Mouse (Mus musculus): ENCODE data around the gene Tanc2.

GRCm38 (mm10) chr11:105885558-105885957 is 295.8 kb downstream of the Tanc2 start:
- TF ChIP-seq KAT2A (conservative IDR thresholded peaks at IDR 0.05; ENCODE audit: low read depth, low read length) = no peak
- TF ChIP-seq ZMIZ1 (IDR thresholded peaks at IDR 0.05; ENCODE audit: low read depth, low read length) = no peak
- no peak for TF ChIP-seq CHD2 (IDR thresholded peaks at IDR 0.05; ENCODE audit: low read length)
- TF ChIP-seq SMC3 (IDR thresholded peaks at IDR 0.05; ENCODE audit: low read depth, low read length) = no peak
- TF ChIP-seq POLR2A (IDR thresholded peaks at IDR 0.05; ENCODE audit: control insufficient read depth in 1 of 2, insufficient read depth in 1 of 2, low read depth in 1 of 2, low read length in 2 of 2, poor library complexity in 1 of 2) = no peak
- TF ChIP-seq MYC (IDR thresholded peaks at IDR 0.05; ENCODE audit: low read depth, low read length) = no peak
- TF ChIP-seq EP300 (IDR thresholded peaks at IDR 0.05; ENCODE audit: low read depth in 1 of 2, low read length in 2 of 2) = no peak
- no peak for TF ChIP-seq CTCF (IDR thresholded peaks at IDR 0.05 in 2 of 3, conservative IDR thresholded peaks at IDR 0.05 in 1 of 3; ENCODE audit: control insufficient read depth in 1 of 3, insufficient read depth in 1 of 3, low read depth in 2 of 3, low read length in 3 of 3, poor library complexity in 1 of 3, severe bottlenecking in 1 of 3)
- TF ChIP-seq JUND (IDR thresholded peaks at IDR 0.05; ENCODE audit: low read depth, low read length) = no peak
- no peak for TF ChIP-seq GATA1 (IDR thresholded peaks at IDR 0.05; ENCODE audit: low read depth, low read length)
- no peak for TF ChIP-seq MEF2A (IDR thresholded peaks at IDR 0.05; ENCODE audit: extremely low read depth, insufficient replicate concordance, low read depth, low read length, poor library complexity, severe bottlenecking)

Data from MEL (cell line).